Mouse (Mus musculus) liver, postnatal 0 days (tissue): ENCODE measurements around the gene Gtf2f1.

Experiments
- CTCF ChIP-seq: sonication (generic); IDR thresholded peaks from 2 replicates; pipeline ENCODE4 v1.5.1; 2016; ENCODE audit warnings: antibody characterized with exemption, low read depth
- EP300 ChIP-seq: IDR thresholded peaks from 2 replicates; pipeline ENCODE4 v1.6.1; 2016; ENCODE audit warnings: antibody characterized with exemption, low read depth, mild to moderate bottlenecking

DNA sequence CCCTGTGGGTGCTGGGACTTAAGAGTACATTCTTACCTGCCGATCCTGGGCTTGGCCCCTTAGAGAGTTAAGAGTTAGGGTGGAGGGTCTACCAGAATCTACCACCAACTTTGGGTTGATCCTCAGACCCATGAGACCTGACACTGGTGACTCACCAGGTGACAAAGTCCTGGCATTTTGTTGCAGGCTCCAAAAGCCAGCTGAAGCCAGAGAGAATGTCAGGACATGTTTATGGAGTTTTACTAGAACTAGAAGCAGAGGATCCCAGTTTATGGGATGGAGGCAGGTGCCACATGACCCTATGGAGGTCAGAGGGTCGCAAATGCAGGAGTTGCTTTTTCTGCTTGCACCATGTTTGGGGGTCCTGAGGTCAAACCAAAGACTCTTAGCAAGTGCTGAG, 14.6 kb downstream of the Gtf2f1 start:
- no peak for TF ChIP-seq CTCF
- no peak for TF ChIP-seq EP300
